Mouse (Mus musculus): ENCODE measurements around the gene Gm26620. TPM values are rescaled to one million over a fixed set of nuclear protein-coding genes. Genes with fewer than 3 reads are reported as not detected.

Gm26620 gene
- total and polyA plus RNA-seq, 3 experiments = 0.52 to 4.2 (median 1.9) TPM

GRCm38 (mm10) chr1:170863033-170863432, 21.8 kb upstream of the Gm26620 start (continued):
- TF ChIP-seq JUN (IDR thresholded peaks at IDR 0.05; ENCODE audit: insufficient read depth, low read depth, low read length) (no peak), RCOR1 (conservative IDR thresholded peaks at IDR 0.05; ENCODE audit: low read depth, low read length) (no peak), ZKSCAN1 (IDR thresholded peaks at IDR 0.05; ENCODE audit: borderline replicate concordance, low read depth, low read length) (no peak), USF1 (IDR thresholded peaks at IDR 0.05; ENCODE audit: low read depth, low read length) (no peak), CTCF (conservative IDR thresholded peaks at IDR 0.05 in 1 of 2, IDR thresholded peaks at IDR 0.05 in 1 of 2; ENCODE audit: low read depth in 2 of 2, low read length in 2 of 2) (no peak), MYC (IDR thresholded peaks at IDR 0.05; ENCODE audit: low read depth, low read length) (no peak), ZC3H11A (IDR thresholded peaks at IDR 0.05; ENCODE audit: low read depth, low read length) (no peak), KAT2A (IDR thresholded peaks at IDR 0.05; ENCODE audit: insufficient replicate concordance, low read length) (no peak), CHD2 (IDR thresholded peaks at IDR 0.05; ENCODE audit: low read length) (no peak), IRF4 (IDR thresholded peaks at IDR 0.05; ENCODE audit: low read depth, low read length) (no peak), SIN3A (IDR thresholded peaks at IDR 0.05; ENCODE audit: low read length) (no peak; the same call in 1 of the 2 replicates), CHD1 (IDR thresholded peaks at IDR 0.05; ENCODE audit: low read depth, low read length) (no peak), MXI1 (IDR thresholded peaks at IDR 0.05; ENCODE audit: low read depth, low read length) (0 out of 2 replicates have a peak, but pooled peaks have one; percentile 43), MEF2A (IDR thresholded peaks at IDR 0.05; ENCODE audit: borderline replicate concordance, low read depth, low read length) (no peak), POLR2AphosphoS2 (IDR thresholded peaks at IDR 0.05; ENCODE audit: low read depth, low read length) (no peak)

GRCm38 (mm10) chr1:170864234-170864633, 20.6 kb upstream of the Gm26620 start:
- Histone ChIP-seq H3K4me1 (ENCODE audit: control insufficient read depth in 1 of 2, insufficient read depth in 2 of 2) (peaks cover 17 to 54% of the 10 kb centered on the region in 2 experiments), H3K4me3 (replicated peaks in 1 of 3; ENCODE audit: low read depth in 2 of 3, low read length in 2 of 3, poor library complexity in 1 of 3) (peak overlapping the region in 2 of 3 experiments; percentile 5 to 37), H3K4me2 (ENCODE audit: insufficient read depth, low read depth, poor library complexity, severe bottlenecking) (peak overlapping the region; percentile 94), H3K36me3 (replicated peaks in 1 of 2; ENCODE audit: control insufficient read depth in 1 of 2, insufficient read depth in 1 of 2, low read length in 1 of 2) (peaks cover 0 to 13% of the 10 kb centered on the region in 2 experiments), H3K27me3 (replicated peaks) (no peaks in the 10 kb centered on the region), H3K9me3 (replicated peaks; ENCODE audit: low read length) (no peaks in the 10 kb centered on the region), H3K79me2 (replicated peaks; ENCODE audit: control insufficient read depth, extremely low read depth, insufficient read depth, poor library complexity, severe bottlenecking) (peaks cover 85% of the 10 kb centered on the region), H3K27ac (ENCODE audit: insufficient read depth, low read depth) (peak overlapping the region; percentile 77), H3K9ac (ENCODE audit: insufficient read depth, low read depth) (peak overlapping the region; percentile 31; the same call in 1 of the 2 replicates)
- in situ Hi-C loops (cut with MboI; ENCODE audit: low pct_ligation_motif_present, low pct_unique_long_range_greater_than_20kb, low sequenced_read_pairs) = no loop called here
- TF ChIP-seq CHD1 (IDR thresholded peaks at IDR 0.05; ENCODE audit: low read depth, low read length) = peak; percentile 59; the same call in 1 of the 2 replicates
- no peak for TF ChIP-seq UBTF (IDR thresholded peaks at IDR 0.05; ENCODE audit: low read depth, low read length)
- no peak for TF ChIP-seq SMC3 (IDR thresholded peaks at IDR 0.05; ENCODE audit: low read depth, low read length)
- TF ChIP-seq ZC3H11A (IDR thresholded peaks at IDR 0.05; ENCODE audit: low read depth, low read length) = no peak
- 0 out of 2 replicates have a peak, but pooled peaks have one; percentile 31 for TF ChIP-seq ZNF384 (IDR thresholded peaks at IDR 0.05; ENCODE audit: low read depth, low read length)
- 0 out of 2 replicates have a peak, but pooled peaks have one; percentile 41 for TF ChIP-seq POLR2AphosphoS2 (IDR thresholded peaks at IDR 0.05; ENCODE audit: low read depth, low read length)
- no peak for TF ChIP-seq NRF1 (IDR thresholded peaks at IDR 0.05; ENCODE audit: low read depth, low read length)
- dilution Hi-C loops (cut with MboI; ENCODE audit: extremely low pct_ligation_motif_present, extremely low pct_unique_long_range_greater_than_20kb, low sequenced_read_pairs) = no loop called here
- DNase-seq (ENCODE audit: extremely low read depth) = no peak

Data from CH12.LX (cell line).